Mouse (Mus musculus): ENCODE measurements around the gene Zcchc2. TPM values are rescaled to one million over a fixed set of nuclear protein-coding genes. Genes with fewer than 3 reads are reported as not detected.

The Zcchc2 gene
- polyA plus RNA-seq, 1 experiment from 2014 or later: 2.7 TPM

GRCm38 (mm10) chr1:106043053-106043820, 53.0 kb downstream of the Zcchc2 start:
- no peaks in the 10 kb centered on the region for H3K36me3 ChIP-seq
- no peaks in the 10 kb centered on the region for H3K4me1 ChIP-seq (replicated peaks)
- no peak overlapping the region for H3K4me3 ChIP-seq
- no peaks in the 10 kb centered on the region for H3K27me3 ChIP-seq
- H3K9ac ChIP-seq: no peak overlapping the region
- H3K9me3 ChIP-seq: no peaks in the 10 kb centered on the region
- 0 out of 2 replicates have a peak, but pooled peaks have one; percentile 61 for ATAC-seq (ENCODE audit: low FRiP score, low read depth)
- 63% methylated on average over 4 of the region's 4 CpGs for WGBS
- H3K4me2 ChIP-seq: no peak overlapping the region
- H3K27ac ChIP-seq (replicated peaks): peak overlapping the region; percentile 40; the same call in 1 of the 2 replicates

GRCm38 (mm10) chr1:106049036-106049435, 58.8 kb downstream of the Zcchc2 start:
- no peak overlapping the region for H3K9ac ChIP-seq
- H3K27ac ChIP-seq (replicated peaks): no peak overlapping the region
- no peak overlapping the region for H3K4me3 ChIP-seq
- H3K9me3 ChIP-seq: no peaks in the 10 kb centered on the region
- no peaks in the 10 kb centered on the region for H3K4me1 ChIP-seq (replicated peaks)
- no peak overlapping the region for H3K4me2 ChIP-seq
- ATAC-seq (ENCODE audit: low FRiP score, low read depth): no peak
- no peaks in the 10 kb centered on the region for H3K36me3 ChIP-seq
- 98% methylated on average over 6 of the region's 6 CpGs for WGBS
- H3K27me3 ChIP-seq: no peaks in the 10 kb centered on the region

- 76% methylated on average over 6 of the region's 6 CpGs for WGBS
- Histone ChIP-seq H3K4me3 (no peak overlapping the region), H3K4me1 (replicated peaks) (no peaks in the 10 kb centered on the region), H3K9ac (no peak overlapping the region), H3K4me2 (no peak overlapping the region), H3K27me3 (no peaks in the 10 kb centered on the region), H3K9me3 (no peaks in the 10 kb centered on the region), H3K27ac (replicated peaks) (no peak overlapping the region), H3K36me3 (no peaks in the 10 kb centered on the region)
- no peak for ATAC-seq (ENCODE audit: low FRiP score, low read depth)
Measured at GRCm38 (mm10) chr1:106054978-106055377, 64.8 kb downstream of the Zcchc2 start.

GRCm38 (mm10) chr1:106058355-106058754, 68.1 kb downstream of the Zcchc2 start:
- H3K27ac ChIP-seq (replicated peaks): no peak overlapping the region
- no peak for ATAC-seq (ENCODE audit: low FRiP score, low read depth)
- 79% methylated on average over 5 of the region's 5 CpGs for WGBS
- H3K4me1 ChIP-seq (replicated peaks): no peaks in the 10 kb centered on the region; the same call in 1 of the 2 replicates
- no peak overlapping the region for H3K4me2 ChIP-seq
- H3K4me3 ChIP-seq: no peak overlapping the region
- no peaks in the 10 kb centered on the region for H3K9me3 ChIP-seq
- no peaks in the 10 kb centered on the region for H3K27me3 ChIP-seq
- H3K36me3 ChIP-seq: no peaks in the 10 kb centered on the region
- no peak overlapping the region for H3K9ac ChIP-seq

- Histone ChIP-seq H3K36me3 (no peaks in the 10 kb centered on the region), H3K4me2 (no peak overlapping the region), H3K9ac (no peak overlapping the region), H3K27ac (replicated peaks) (no peak overlapping the region), H3K9me3 (no peaks in the 10 kb centered on the region), H3K4me1 (replicated peaks) (no peaks in the 10 kb centered on the region; the same call in 1 of the 2 replicates), H3K4me3 (no peak overlapping the region), H3K27me3 (no peaks in the 10 kb centered on the region)
- ATAC-seq (ENCODE audit: low FRiP score, low read depth): no peak
- 85% methylated on average over 4 of the region's 4 CpGs for WGBS
Measured at GRCm38 (mm10) chr1:106059516-106060277, 69.5 kb downstream of the Zcchc2 start.

- peak; percentile 17; the same call in 1 of the 2 replicates for ATAC-seq (ENCODE audit: low FRiP score, low read depth)
Measured at GRCm38 (mm10) chr1:106061185-106061910, 71.1 kb downstream of the Zcchc2 start.

GRCm38 (mm10) chr1:106062891-106063590, 72.8 kb downstream of the Zcchc2 start:
- H3K27ac ChIP-seq (replicated peaks): no peak overlapping the region
- H3K36me3 ChIP-seq: no peaks in the 10 kb centered on the region
- no peaks in the 10 kb centered on the region for H3K9me3 ChIP-seq
- H3K4me3 ChIP-seq: no peak overlapping the region
- H3K4me1 ChIP-seq (replicated peaks): no peaks in the 10 kb centered on the region; the same call in 1 of the 2 replicates
- H3K27me3 ChIP-seq: no peaks in the 10 kb centered on the region
- WGBS: 90% methylated on average over 9 of the region's 9 CpGs
- no peak overlapping the region for H3K9ac ChIP-seq
- no peak for ATAC-seq (ENCODE audit: low FRiP score, low read depth)
- no peak overlapping the region for H3K4me2 ChIP-seq

More at GRCm38 (mm10) chr1:106061185-106061910, 71.1 kb downstream of the Zcchc2 start:
- Histone ChIP-seq H3K4me1 (replicated peaks) (no peaks in the 10 kb centered on the region; the same call in 1 of the 2 replicates), H3K27ac (replicated peaks) (no peak overlapping the region), H3K36me3 (no peaks in the 10 kb centered on the region), H3K9ac (no peak overlapping the region), H3K4me2 (no peak overlapping the region), H3K27me3 (no peaks in the 10 kb centered on the region), H3K4me3 (no peak overlapping the region), H3K9me3 (no peaks in the 10 kb centered on the region)
- WGBS: 40% methylated on average over 4 of the region's 4 CpGs

GRCm38 (mm10) chr1:106063591-106064170, 73.5 kb downstream of the Zcchc2 start:
- H3K4me2 ChIP-seq: no peak overlapping the region
- no peaks in the 10 kb centered on the region for H3K27me3 ChIP-seq
- H3K9ac ChIP-seq: no peak overlapping the region
- H3K9me3 ChIP-seq: no peaks in the 10 kb centered on the region
- H3K4me3 ChIP-seq: no peak overlapping the region
- 73% methylated on average over 4 of the region's 4 CpGs for WGBS
- no peaks in the 10 kb centered on the region for H3K36me3 ChIP-seq
- no peak for ATAC-seq (ENCODE audit: low FRiP score, low read depth)
- H3K4me1 ChIP-seq (replicated peaks): no peaks in the 10 kb centered on the region; the same call in 1 of the 2 replicates
- no peak overlapping the region for H3K27ac ChIP-seq (replicated peaks)

- Histone ChIP-seq H3K36me3 (no peaks in the 10 kb centered on the region), H3K9ac (no peak overlapping the region), H3K9me3 (no peaks in the 10 kb centered on the region), H3K4me1 (replicated peaks) (no peaks in the 10 kb centered on the region; the same call in 1 of the 2 replicates), H3K27ac (replicated peaks) (no peak overlapping the region), H3K4me2 (no peak overlapping the region), H3K27me3 (no peaks in the 10 kb centered on the region), H3K4me3 (no peak overlapping the region)
- no peak for ATAC-seq (ENCODE audit: low FRiP score, low read depth)
- WGBS: 68% methylated on average over 3 of the region's 3 CpGs
Measured at GRCm38 (mm10) chr1:106064291-106064690, 74.1 kb downstream of the Zcchc2 start.

GRCm38 (mm10) chr1:106064711-106065110, 74.5 kb downstream of the Zcchc2 start:
- no peaks in the 10 kb centered on the region; the same call in 1 of the 2 replicates for H3K4me1 ChIP-seq (replicated peaks)
- no peaks in the 10 kb centered on the region for H3K27me3 ChIP-seq
- no peak for ATAC-seq (ENCODE audit: low FRiP score, low read depth)
- WGBS: 87% methylated on average over 2 of the region's 2 CpGs
- no peak overlapping the region for H3K4me2 ChIP-seq
- no peaks in the 10 kb centered on the region for H3K36me3 ChIP-seq
- no peaks in the 10 kb centered on the region for H3K9me3 ChIP-seq
- H3K27ac ChIP-seq (replicated peaks): no peak overlapping the region
- H3K4me3 ChIP-seq: no peak overlapping the region
- no peak overlapping the region for H3K9ac ChIP-seq

- no peak for ATAC-seq (ENCODE audit: low FRiP score, low read depth)
- H3K27me3 ChIP-seq: no peaks in the 10 kb centered on the region
- no peak overlapping the region for H3K4me2 ChIP-seq
- no peaks in the 10 kb centered on the region for H3K9me3 ChIP-seq
- no peaks in the 10 kb centered on the region for H3K36me3 ChIP-seq
- H3K4me1 ChIP-seq (replicated peaks): no peaks in the 10 kb centered on the region; the same call in 1 of the 2 replicates
- H3K27ac ChIP-seq (replicated peaks): no peak overlapping the region
- no peak overlapping the region for H3K9ac ChIP-seq
- 50% methylated on average over 7 of the region's 7 CpGs for WGBS
- no peak overlapping the region for H3K4me3 ChIP-seq
Measured at GRCm38 (mm10) chr1:106065679-106066078, 75.5 kb downstream of the Zcchc2 start.

Measured in hindbrain, embryonic 15.5 days (tissue).